Mouse (Mus musculus): ENCODE data around the gene Tango6. TPM values are rescaled to one million over a fixed set of nuclear protein-coding genes. Genes with fewer than 3 reads are reported as not detected.
"Not testable (repeated sequence)": the region's sequence is repeated elsewhere in the genome, so short reads cannot be mapped to it uniquely, and the experiment has no call there.

Gene Tango6
- polyA plus RNA-seq, 1 experiment: 3.6 TPM

GRCm38 (mm10) chr8:106880121-106880707 lies 197.3 kb downstream of the Tango6 start:
- no peak for DNase-seq (ENCODE audit: low read depth in 1 of 2, low spot score in 2 of 2)
- Histone ChIP-seq H3K4me1 (ENCODE audit: control insufficient read depth, insufficient read depth, insufficient read length) (no peaks in the 10 kb centered on the region), H3K4me3 (ENCODE audit: extremely low read depth, insufficient read depth, insufficient read length) (no peak overlapping the region), H3K27me3 (ENCODE audit: control insufficient read depth, insufficient read depth, low read length) (no peaks in the 10 kb centered on the region), H3K36me3 (ENCODE audit: control insufficient read depth, insufficient read depth, low read length) (peaks cover 27% of the 10 kb centered on the region), H3K27ac (ENCODE audit: insufficient read depth, low read length) (no peak overlapping the region)
- WGBS: 88% methylated on average over 8 of the region's 8 CpGs
- TF ChIP-seq CTCF (IDR thresholded peaks at IDR 0.05; ENCODE audit: extremely low read depth, insufficient read depth, insufficient read length, insufficient replicate concordance): no peak
- TF ChIP-seq POLR2A (IDR thresholded peaks at IDR 0.05; ENCODE audit: low read depth, low read length): no peak

- not testable (repeated sequence) for H3K27ac ChIP-seq (ENCODE audit: insufficient read depth, low read length); H3K27me3 ChIP-seq (ENCODE audit: control insufficient read depth, insufficient read depth, low read length); DNase-seq (ENCODE audit: low read depth in 1 of 2, low spot score in 2 of 2); H3K4me1 ChIP-seq (ENCODE audit: control insufficient read depth, insufficient read depth, insufficient read length); H3K4me3 ChIP-seq (ENCODE audit: extremely low read depth, insufficient read depth, insufficient read length)
- 96% methylated on average over 11 of the region's 11 CpGs for WGBS
- H3K36me3 ChIP-seq (ENCODE audit: control insufficient read depth, insufficient read depth, low read length): peaks cover 36% of the 10 kb centered on the region
Measured at GRCm38 (mm10) chr8:106884094-106884493, 201.2 kb downstream of the Tango6 start.

GRCm38 (mm10) chr8:106884826-106885400 lies 202.0 kb downstream of the Tango6 start:
- not testable (repeated sequence) for DNase-seq (ENCODE audit: low read depth in 1 of 2, low spot score in 2 of 2); H3K27me3 ChIP-seq (ENCODE audit: control insufficient read depth, insufficient read depth, low read length); H3K4me3 ChIP-seq (ENCODE audit: extremely low read depth, insufficient read depth, insufficient read length); H3K4me1 ChIP-seq (ENCODE audit: control insufficient read depth, insufficient read depth, insufficient read length); H3K27ac ChIP-seq (ENCODE audit: insufficient read depth, low read length)
- WGBS: 92% methylated on average over 4 of the region's 4 CpGs
- peaks cover 33% of the 10 kb centered on the region for H3K36me3 ChIP-seq (ENCODE audit: control insufficient read depth, insufficient read depth, low read length)

GRCm38 (mm10) chr8:106887336-106888189 lies 204.7 kb downstream of the Tango6 start:
- peaks cover 25% of the 10 kb centered on the region for H3K36me3 ChIP-seq (ENCODE audit: control insufficient read depth, insufficient read depth, low read length)
- H3K27me3 ChIP-seq (ENCODE audit: control insufficient read depth, insufficient read depth, low read length): no peaks in the 10 kb centered on the region
- WGBS: 41% methylated on average over 5 of the region's 5 CpGs
- TF ChIP-seq CTCF (IDR thresholded peaks at IDR 0.05; ENCODE audit: extremely low read depth, insufficient read depth, insufficient read length, insufficient replicate concordance) (peak; percentile 68; the same call in 1 of the 2 replicates), POLR2A (IDR thresholded peaks at IDR 0.05; ENCODE audit: low read depth, low read length) (no peak)
- DNase-seq (ENCODE audit: low read depth in 1 of 2, low spot score in 2 of 2): peak; percentile 66 to 76
- H3K27ac ChIP-seq (ENCODE audit: insufficient read depth, low read length): no peak overlapping the region
- H3K4me1 ChIP-seq (ENCODE audit: control insufficient read depth, insufficient read depth, insufficient read length): no peaks in the 10 kb centered on the region; the same call in 1 of the 2 replicates
- H3K4me3 ChIP-seq (ENCODE audit: extremely low read depth, insufficient read depth, insufficient read length): no peak overlapping the region

GRCm38 (mm10) chr8:106888803-106889202 lies 205.9 kb downstream of the Tango6 start:
- Histone ChIP-seq H3K27me3 (ENCODE audit: control insufficient read depth, insufficient read depth, low read length) (no peaks in the 10 kb centered on the region), H3K4me3 (ENCODE audit: extremely low read depth, insufficient read depth, insufficient read length) (no peak overlapping the region), H3K36me3 (ENCODE audit: control insufficient read depth, insufficient read depth, low read length) (peaks cover 16% of the 10 kb centered on the region), H3K27ac (ENCODE audit: insufficient read depth, low read length) (no peak overlapping the region), H3K4me1 (ENCODE audit: control insufficient read depth, insufficient read depth, insufficient read length) (no peaks in the 10 kb centered on the region; the same call in none of the 2 replicates)
- no peak for DNase-seq (ENCODE audit: low read depth in 1 of 2, low spot score in 2 of 2)
- 79% methylated on average over 3 of the region's 3 CpGs for WGBS
- TF ChIP-seq POLR2A (IDR thresholded peaks at IDR 0.05; ENCODE audit: low read depth, low read length): no peak
- TF ChIP-seq CTCF (IDR thresholded peaks at IDR 0.05; ENCODE audit: extremely low read depth, insufficient read depth, insufficient read length, insufficient replicate concordance): no peak

GRCm38 (mm10) chr8:106892210-106892805 lies 209.4 kb downstream of the Tango6 start:
- H3K36me3 ChIP-seq (ENCODE audit: control insufficient read depth, insufficient read depth, low read length): no peaks in the 10 kb centered on the region
- H3K4me3 ChIP-seq (ENCODE audit: extremely low read depth, insufficient read depth, insufficient read length): peak overlapping the region; percentile 72
- no peaks in the 10 kb centered on the region; the same call in none of the 2 replicates for H3K4me1 ChIP-seq (ENCODE audit: control insufficient read depth, insufficient read depth, insufficient read length)
- no peak for TF ChIP-seq CTCF (IDR thresholded peaks at IDR 0.05; ENCODE audit: extremely low read depth, insufficient read depth, insufficient read length, insufficient replicate concordance)
- no peak for TF ChIP-seq POLR2A (IDR thresholded peaks at IDR 0.05; ENCODE audit: low read depth, low read length)
- H3K27me3 ChIP-seq (ENCODE audit: control insufficient read depth, insufficient read depth, low read length): no peaks in the 10 kb centered on the region
- WGBS: under 1% methylated on average over 15 of the region's 15 CpGs
- H3K27ac ChIP-seq (ENCODE audit: insufficient read depth, low read length): peak overlapping the region; percentile 94; the same call in 1 of the 2 replicates
- DNase-seq (ENCODE audit: low read depth in 1 of 2, low spot score in 2 of 2): no peak
